Mouse (Mus musculus): ENCODE data around the gene Pcsk6. TPM values are rescaled to one million over a fixed set of nuclear protein-coding genes. Genes with fewer than 3 reads are reported as not detected.

Gene Pcsk6
- polyA plus RNA-seq, 2 experiments = 0.88 to 1.5 TPM

- H3K27ac ChIP-seq = peak overlapping the region; percentile 65
Observed at GRCm38 (mm10) chr7:65880666-65881289, 19.2 kb downstream of the Pcsk6 start.

GRCm38 (mm10) chr7:65881290-65881688 lies 19.8 kb downstream of the Pcsk6 start:
- Histone ChIP-seq H3K4me3 (ENCODE audit: insufficient read depth in 1 of 2, low read depth in 2 of 2, low read length in 2 of 2) (no peak overlapping the region; a peak in 1 of 4 replicates), H3K27me3 (ENCODE audit: control insufficient read depth, insufficient read depth, low read length) (no peaks in the 10 kb centered on the region), H3K4me1 (replicated peaks; ENCODE audit: control insufficient read depth in 2 of 2, insufficient read depth in 2 of 2, low read length in 1 of 2) (peaks cover 9 to 17% of the 10 kb centered on the region in 2 experiments), H3K9me3 (ENCODE audit: control insufficient read depth, low read length) (no peaks in the 10 kb centered on the region), H3K9ac (replicated peaks) (no peak overlapping the region), H3K27ac (peak overlapping the region; percentile 65), H3K4me2 (ENCODE audit: low read depth) (peak overlapping the region; percentile 49), H3K36me3 (replicated peaks; ENCODE audit: control insufficient read depth, insufficient read depth, low read depth) (no peaks in the 10 kb centered on the region)
- ATAC-seq (ENCODE audit: insufficient read depth) (peak; percentile 91), DNase-seq (ENCODE audit: low read depth in 3 of 3, low spot score in 3 of 3) (peak; percentile 59 to 67 (median 62))
- no peak for TF ChIP-seq CTCF (IDR thresholded peaks at IDR 0.05; ENCODE audit: low read depth)
- TF ChIP-seq EP300 (IDR thresholded peaks at IDR 0.05; ENCODE audit: low read depth) = peak; percentile 75
- WGBS (ENCODE audit: insufficient replicate concordance) = 24% methylated on average over 12 of the region's 12 CpGs

More at GRCm38 (mm10) chr7:65880666-65881289, 19.2 kb downstream of the Pcsk6 start:
- Histone ChIP-seq H3K4me3 (ENCODE audit: insufficient read depth in 1 of 2, low read depth in 2 of 2, low read length in 2 of 2) (no peak overlapping the region; a peak in 1 of 4 replicates), H3K36me3 (replicated peaks; ENCODE audit: control insufficient read depth, insufficient read depth, low read depth) (no peaks in the 10 kb centered on the region), H3K9me3 (ENCODE audit: control insufficient read depth, low read length) (no peaks in the 10 kb centered on the region), H3K9ac (replicated peaks) (no peak overlapping the region), H3K27me3 (ENCODE audit: control insufficient read depth, insufficient read depth, low read length) (no peaks in the 10 kb centered on the region), H3K4me2 (ENCODE audit: low read depth) (peak overlapping the region; percentile 49), H3K4me1 (replicated peaks; ENCODE audit: control insufficient read depth in 2 of 2, insufficient read depth in 2 of 2, low read length in 1 of 2) (peaks cover 9 to 17% of the 10 kb centered on the region in 2 experiments)
- 16% methylated on average over 5 of the region's 5 CpGs for WGBS (ENCODE audit: insufficient replicate concordance)
- TF ChIP-seq CTCF (IDR thresholded peaks at IDR 0.05; ENCODE audit: low read depth) = no peak
- no peak for TF ChIP-seq EP300 (IDR thresholded peaks at IDR 0.05; ENCODE audit: low read depth)
- peak; percentile 78 for ATAC-seq (ENCODE audit: insufficient read depth)
- peak in 1 of 3 experiments; percentile 7 for DNase-seq (ENCODE audit: low read depth in 3 of 3, low spot score in 3 of 3)

- Histone ChIP-seq H3K9ac (replicated peaks) (no peak overlapping the region), H3K9me3 (ENCODE audit: control insufficient read depth, low read length) (no peaks in the 10 kb centered on the region), H3K4me3 (ENCODE audit: insufficient read depth in 1 of 2, low read depth in 2 of 2, low read length in 2 of 2) (no peak overlapping the region), H3K36me3 (replicated peaks; ENCODE audit: control insufficient read depth, insufficient read depth, low read depth) (no peaks in the 10 kb centered on the region), H3K27me3 (ENCODE audit: control insufficient read depth, insufficient read depth, low read length) (no peaks in the 10 kb centered on the region), H3K4me1 (replicated peaks; ENCODE audit: control insufficient read depth in 2 of 2, insufficient read depth in 2 of 2, low read length in 1 of 2) (peaks cover 7 to 15% of the 10 kb centered on the region in 2 experiments), H3K4me2 (ENCODE audit: low read depth) (no peak overlapping the region), H3K27ac (no peak overlapping the region)
- no peak for ATAC-seq (ENCODE audit: insufficient read depth)
- TF ChIP-seq EP300 (IDR thresholded peaks at IDR 0.05; ENCODE audit: low read depth) (no peak), CTCF (IDR thresholded peaks at IDR 0.05; ENCODE audit: low read depth) (no peak)
- WGBS (ENCODE audit: insufficient replicate concordance) = 26% methylated on average over 4 of the region's 4 CpGs
- no peak for DNase-seq (ENCODE audit: low read depth in 3 of 3, low spot score in 3 of 3)
Observed at GRCm38 (mm10) chr7:65884928-65885327, 23.4 kb downstream of the Pcsk6 start.

GRCm38 (mm10) chr7:65885819-65886218 lies 24.3 kb downstream of the Pcsk6 start:
- no peak overlapping the region for H3K9ac ChIP-seq (replicated peaks)
- H3K27ac ChIP-seq = no peak overlapping the region
- TF ChIP-seq CTCF (IDR thresholded peaks at IDR 0.05; ENCODE audit: low read depth) (peak; percentile 49), EP300 (IDR thresholded peaks at IDR 0.05; ENCODE audit: low read depth) (no peak)
- no peak overlapping the region for H3K4me3 ChIP-seq (ENCODE audit: insufficient read depth in 1 of 2, low read depth in 2 of 2, low read length in 2 of 2)
- no peaks in the 10 kb centered on the region for H3K9me3 ChIP-seq (ENCODE audit: control insufficient read depth, low read length)
- H3K27me3 ChIP-seq (ENCODE audit: control insufficient read depth, insufficient read depth, low read length) = no peaks in the 10 kb centered on the region
- 80% methylated on average over 6 of the region's 6 CpGs for WGBS (ENCODE audit: insufficient replicate concordance)
- DNase-seq (ENCODE audit: low read depth in 3 of 3, low spot score in 3 of 3) (no peak), ATAC-seq (ENCODE audit: insufficient read depth) (no peak)
- H3K4me2 ChIP-seq (ENCODE audit: low read depth) = no peak overlapping the region
- no peaks in the 10 kb centered on the region for H3K36me3 ChIP-seq (replicated peaks; ENCODE audit: control insufficient read depth, insufficient read depth, low read depth)
- H3K4me1 ChIP-seq (replicated peaks; ENCODE audit: control insufficient read depth in 2 of 2, insufficient read depth in 2 of 2, low read length in 1 of 2) = peaks cover 2 to 9% of the 10 kb centered on the region in 2 experiments

- no peak for DNase-seq (ENCODE audit: low read depth in 3 of 3, low spot score in 3 of 3)
Observed at GRCm38 (mm10) chr7:65891831-65892230, 30.3 kb downstream of the Pcsk6 start.

More at GRCm38 (mm10) chr7:65891831-65892230, 30.3 kb downstream of the Pcsk6 start:
- WGBS (ENCODE audit: insufficient replicate concordance) = 60% methylated on average over 7 of the region's 7 CpGs
- Histone ChIP-seq H3K4me1 (replicated peaks; ENCODE audit: control insufficient read depth in 2 of 2, insufficient read depth in 2 of 2, low read length in 1 of 2) (no peaks in the 10 kb centered on the region), H3K4me2 (ENCODE audit: low read depth) (no peak overlapping the region), H3K4me3 (ENCODE audit: insufficient read depth in 1 of 2, low read depth in 2 of 2, low read length in 2 of 2) (no peak overlapping the region), H3K27me3 (ENCODE audit: control insufficient read depth, insufficient read depth, low read length) (no peaks in the 10 kb centered on the region), H3K27ac (no peak overlapping the region), H3K9ac (replicated peaks) (no peak overlapping the region), H3K36me3 (replicated peaks; ENCODE audit: control insufficient read depth, insufficient read depth, low read depth) (no peaks in the 10 kb centered on the region), H3K9me3 (ENCODE audit: control insufficient read depth, low read length) (no peaks in the 10 kb centered on the region)
- TF ChIP-seq CTCF (IDR thresholded peaks at IDR 0.05; ENCODE audit: low read depth) (no peak), EP300 (IDR thresholded peaks at IDR 0.05; ENCODE audit: low read depth) (no peak)
- no peak for ATAC-seq (ENCODE audit: insufficient read depth)

All from liver, embryonic 14.5 days (tissue).